Mouse (Mus musculus) hindbrain, embryonic 14.5 days (tissue): ENCODE data around the gene Tmem41a. TPM values are rescaled to one million over a fixed set of nuclear protein-coding genes. Genes with fewer than 3 reads are reported as not detected.
A peak's percentile ranks its signal among the peaks of the same experiment; 100 is the strongest.
"Not testable (repeated sequence)": the region's sequence is repeated elsewhere in the genome, so short reads cannot be mapped to it uniquely, and the experiment has no call there.

Experiments
- ATAC-seq: fragments of 200-750 bp; cut with Nextera tagmentation; 2 replicates; pipeline ENCODE4 v1.8.0; 2017; ENCODE audit warnings: moderate number of reproducible peaks, mild to moderate bottlenecking, moderate TSS enrichment, moderate library complexity; ENCODE audit not compliant: low FRiP score
- DNase-seq: peaks from one replicate; pipeline ENCODE4 v3.0.0-alpha.2; 2015; ENCODE audit warnings: low spot score
- H3K27ac ChIP-seq: fragments of 300-500 bp; sonication (generic); 2 replicates; pipeline ENCODE4 v1.5.1; 2014; ENCODE audit warnings: mild to moderate bottlenecking, moderate library complexity
- H3K27me3 ChIP-seq: fragments of 300-500 bp; sonication (generic); 2 replicates; pipeline ENCODE4 v1.6.1; 2014; ENCODE audit warnings: mild to moderate bottlenecking, low read length, mixed read lengths; ENCODE audit not compliant: control insufficient read depth, insufficient read depth
- H3K36me3 ChIP-seq: fragments of 300-500 bp; sonication (generic); replicated peaks from 2 replicates; pipeline ENCODE4 v1.6.1; 2014; ENCODE audit not compliant: control insufficient read depth, insufficient read depth
- H3K4me1 ChIP-seq: fragments of 300-500 bp; sonication (generic); replicated peaks from 2 replicates; pipeline ENCODE4 v1.6.1; 2014; ENCODE audit warnings: antibody characterized with exemption, low read length, mixed read lengths; ENCODE audit not compliant: control insufficient read depth, insufficient read depth
- H3K4me2 ChIP-seq: fragments of 300-500 bp; sonication (generic); replicated peaks from 2 replicates; pipeline ENCODE4 v1.6.1; 2014; ENCODE audit warnings: mild to moderate bottlenecking, moderate library complexity
- H3K4me3 ChIP-seq: fragments of 300-500 bp; sonication (generic); replicated peaks from 2 replicates; pipeline ENCODE4 v1.5.1; 2014; ENCODE audit warnings: mild to moderate bottlenecking, low read length
- H3K9ac ChIP-seq: fragments of 300-500 bp; sonication (generic); 2 replicates; pipeline ENCODE4 v1.6.1; 2014
- H3K9me3 ChIP-seq: fragments of 300-500 bp; sonication (generic); 2 replicates; pipeline ENCODE4 v1.6.1; 2016; ENCODE audit warnings: low read length; ENCODE audit not compliant: control insufficient read depth
- WGBS: fragments of 180-500 bp; shearing (Covaris S2); extraction: QIAGEN DNeasy Blood & Tissue Kit; methylation state at CpG from one replicate; pipeline ENCODE4 v1.1.7; 2014; 5-methylcytosine and 5-hydroxymethylcytosine counted together
- polyA plus RNA-seq: library from polyadenylated mRNA; unstranded; fragments of >200 nt; fragmentation: Nextera tagmentation; extraction: Ambion mirVana; gene quantifications from 2 replicates; pipeline ENCODE4 v1.2.1, GENCODE M21; 2014

The Tmem41a gene
- 50.5 and 52.1 TPM in 2 replicates for polyA plus RNA-seq

GRCm38 (mm10) chr16:21946761-21947715, at the start of gene Tmem41a:
Tmem41a (minus strand) TSS chr16:21947552.
- no peaks in the 10 kb centered on the region for H3K36me3 ChIP-seq
- peak within 1 kb of the TSS; percentile 64 for H3K4me3 ChIP-seq
- H3K9ac ChIP-seq: peak within 1 kb of the TSS; percentile 71
- peak within 1 kb of the TSS; percentile 77 for H3K4me2 ChIP-seq
- H3K9me3 ChIP-seq: no peaks in the 10 kb centered on the region
- no peaks in the 10 kb centered on the region for H3K27me3 ChIP-seq
- WGBS: under 1% methylated on average over 56 of the region's 63 CpGs
- H3K27ac ChIP-seq: peak within 1 kb of the TSS; percentile 55
- peak; percentile 98 for ATAC-seq
- H3K4me1 ChIP-seq: peaks cover 11% of the 10 kb centered on the region; the same call in 1 of the 2 replicates
- peak; percentile 87 for DNase-seq

- Histone ChIP-seq H3K4me3 (no peak overlapping the region), H3K27me3 (no peaks in the 10 kb centered on the region), H3K4me1 (no peaks in the 10 kb centered on the region; the same call in 1 of the 2 replicates), H3K36me3 (no peaks in the 10 kb centered on the region), H3K27ac (no peak overlapping the region), H3K9ac (no peak overlapping the region), H3K9me3 (no peaks in the 10 kb centered on the region), H3K4me2 (no peak overlapping the region)
- 68% methylated on average over 4 of the region's 4 CpGs for WGBS
- ATAC-seq (no peak), DNase-seq (no peak)
Observed at GRCm38 (mm10) chr16:21996402-21996801, 49.0 kb upstream of the Tmem41a start.

DNA sequence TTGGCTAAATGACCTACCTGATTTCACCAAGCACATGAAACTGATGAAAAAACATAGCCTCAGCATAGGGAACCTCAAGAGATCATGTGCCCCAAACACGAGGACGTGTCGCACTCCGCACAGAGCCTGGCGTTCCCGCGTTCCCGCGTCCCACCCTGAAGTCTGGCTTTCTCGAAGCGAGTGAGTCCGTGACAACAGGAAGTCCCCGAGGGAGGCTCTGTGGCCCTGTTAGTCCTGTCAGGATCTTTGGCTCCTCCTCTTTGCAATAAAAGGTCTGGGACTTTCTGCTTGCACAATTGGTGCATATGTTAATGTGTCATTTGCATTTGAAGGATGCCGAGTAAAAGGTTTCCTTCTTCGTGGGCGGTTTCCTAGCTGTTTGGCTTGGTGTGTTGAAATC, 48.0 kb upstream of the Tmem41a start, which contains the start of gene Liph:
Liph (minus strand) TSS at position 360 of the 400 bp plus-strand sequence.
- DNase-seq (no peak), ATAC-seq (no peak; the same call in 1 of the 2 replicates)
- no peaks in the 10 kb centered on the region; the same call in 1 of the 2 replicates for H3K4me1 ChIP-seq
- WGBS: 5% methylated on average over 16 of the region's 16 CpGs
- no peaks in the 10 kb centered on the region for H3K36me3 ChIP-seq
- peak within 1 kb of the TSS; percentile 51 for H3K9ac ChIP-seq
- H3K27ac ChIP-seq: no peak within 1 kb of the TSS
- H3K4me3 ChIP-seq: peak within 1 kb of the TSS; percentile 21
- no peaks in the 10 kb centered on the region for H3K27me3 ChIP-seq
- no peaks in the 10 kb centered on the region for H3K9me3 ChIP-seq
- H3K4me2 ChIP-seq: peak within 1 kb of the TSS; percentile 57

DNA sequence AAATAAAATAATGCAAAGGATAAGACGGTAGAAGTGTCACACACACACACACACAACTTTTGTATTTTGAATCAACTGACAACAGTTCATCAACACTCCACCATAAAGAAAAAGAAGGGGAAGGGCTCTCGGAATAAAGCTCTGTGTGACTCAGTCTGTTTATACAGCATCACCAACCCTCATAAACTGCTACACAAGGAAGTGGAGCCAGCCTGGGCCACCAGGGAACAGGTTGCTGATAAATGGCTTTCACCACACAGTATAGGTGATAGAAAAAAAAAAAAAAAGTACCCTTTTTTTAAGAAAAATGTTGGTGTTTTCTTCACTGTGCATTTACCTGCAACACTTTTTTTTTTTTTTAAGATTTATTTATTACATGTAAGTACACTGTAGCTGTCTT, 44.4 kb upstream of the Tmem41a start:
- ATAC-seq: no peak
- H3K9ac ChIP-seq: no peak overlapping the region
- no peaks in the 10 kb centered on the region for H3K36me3 ChIP-seq
- no peaks in the 10 kb centered on the region for H3K27me3 ChIP-seq
- no peak overlapping the region for H3K4me3 ChIP-seq
- no peak overlapping the region for H3K27ac ChIP-seq
- 96% methylated on average over 2 of the region's 2 CpGs for WGBS
- H3K4me2 ChIP-seq: no peak overlapping the region
- no peak for DNase-seq
- H3K4me1 ChIP-seq: no peaks in the 10 kb centered on the region; the same call in 1 of the 2 replicates
- H3K9me3 ChIP-seq: no peaks in the 10 kb centered on the region

DNA sequence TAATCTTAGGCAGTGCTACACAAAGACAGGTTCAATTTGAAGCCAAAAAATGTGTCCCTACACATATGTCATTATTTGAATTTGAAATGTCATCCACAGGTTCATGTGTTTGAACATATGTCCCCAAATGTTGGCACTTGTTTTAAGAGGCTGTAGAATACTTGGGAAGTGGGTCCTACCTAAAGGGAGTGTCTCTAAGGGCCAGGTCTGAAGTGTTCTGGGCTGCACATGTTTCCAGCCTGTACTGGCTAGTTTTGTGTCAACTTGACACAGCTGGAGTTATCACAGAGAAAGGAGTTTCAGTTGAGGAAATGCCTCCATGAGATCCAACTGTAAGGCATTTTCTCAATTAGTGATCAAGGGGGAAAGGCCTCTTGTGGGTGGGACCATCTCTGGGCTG, 43.5 kb upstream of the Tmem41a start:
- not testable (repeated sequence) for H3K27ac ChIP-seq, H3K36me3 ChIP-seq

DNA sequence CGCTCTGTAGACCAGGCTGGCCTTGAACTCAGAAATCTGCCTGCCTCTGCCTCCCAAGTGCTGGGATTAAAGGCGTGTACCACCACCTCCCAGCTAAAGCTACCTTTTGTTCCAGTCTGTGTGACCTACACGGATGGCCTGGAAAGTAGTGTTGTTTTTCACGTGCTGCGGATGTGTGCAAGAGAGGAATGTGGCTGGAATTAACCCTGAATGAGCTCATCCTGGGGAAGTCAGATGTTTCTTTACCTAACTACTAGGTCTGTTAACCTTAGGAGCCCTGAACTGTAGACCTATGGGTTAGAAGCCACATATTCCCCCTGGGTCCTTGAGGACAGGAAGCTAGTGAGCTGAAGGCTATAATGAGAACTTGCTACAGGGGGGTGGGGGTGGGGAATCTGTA, 40.6 kb upstream of the Tmem41a start:
- 78% methylated on average over 5 of the region's 5 CpGs for WGBS
- Histone ChIP-seq H3K4me3 (no peak overlapping the region), H3K4me2 (no peak overlapping the region), H3K9me3 (no peaks in the 10 kb centered on the region), H3K27me3 (no peaks in the 10 kb centered on the region), H3K9ac (no peak overlapping the region), H3K27ac (no peak overlapping the region), H3K36me3 (no peaks in the 10 kb centered on the region), H3K4me1 (no peaks in the 10 kb centered on the region)
- DNase-seq (no peak), ATAC-seq (no peak)

More for the DNA sequence above, 43.5 kb upstream of the Tmem41a start:
- H3K27me3 ChIP-seq, ATAC-seq, DNase-seq, H3K4me2 ChIP-seq, H3K9ac ChIP-seq, H3K9me3 ChIP-seq, H3K4me3 ChIP-seq, H3K4me1 ChIP-seq: not testable (repeated sequence)

DNA sequence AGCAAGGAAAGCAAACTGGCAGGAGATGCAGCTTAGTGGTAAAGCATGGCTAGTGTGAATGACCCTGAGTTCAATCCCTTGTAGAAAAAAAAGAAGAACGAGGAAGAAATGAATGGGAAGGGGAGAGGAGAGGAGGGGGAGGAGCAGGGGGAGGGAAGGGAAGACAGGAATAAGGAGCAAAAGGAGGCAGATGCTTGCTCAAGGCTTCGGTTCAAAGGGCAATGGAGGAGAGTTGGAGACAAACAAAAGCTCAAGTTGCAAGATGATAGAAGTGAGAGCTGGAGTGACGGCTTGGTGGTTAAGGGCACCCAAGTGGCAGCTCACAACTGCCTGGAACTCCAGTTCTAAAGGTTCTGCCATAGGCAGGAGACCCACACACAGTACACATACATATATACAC, 38.8 kb upstream of the Tmem41a start:
- ATAC-seq (no peak), DNase-seq (no peak)
- Histone ChIP-seq H3K4me2 (no peak overlapping the region), H3K36me3 (no peaks in the 10 kb centered on the region), H3K4me1 (no peaks in the 10 kb centered on the region), H3K4me3 (no peak overlapping the region), H3K9me3 (no peaks in the 10 kb centered on the region), H3K27me3 (no peaks in the 10 kb centered on the region), H3K27ac (no peak overlapping the region), H3K9ac (no peak overlapping the region)
- 44% methylated on average over 3 of the region's 3 CpGs for whole genome bisulfite sequencing

DNA sequence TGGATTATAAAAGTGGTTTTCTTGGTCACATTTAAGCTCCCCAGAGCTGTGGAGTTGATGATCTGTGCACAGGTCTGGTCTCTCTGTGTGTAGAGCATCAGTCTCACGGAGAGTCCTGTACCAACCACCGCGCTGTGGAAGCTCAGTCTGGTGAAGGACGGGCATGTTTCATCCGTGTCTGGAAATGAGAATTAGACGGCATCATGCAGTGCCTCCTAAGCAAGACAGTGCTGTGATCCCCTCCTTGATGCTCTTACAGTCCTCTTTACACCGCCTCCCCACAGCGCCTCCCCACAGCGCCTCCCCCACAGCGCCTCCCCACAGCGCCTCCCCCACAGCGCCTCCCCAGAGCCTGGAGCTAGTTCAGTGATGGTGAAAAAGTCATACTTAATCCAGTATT, 36.7 kb upstream of the Tmem41a start:
- no peak overlapping the region for H3K9ac ChIP-seq
- DNase-seq (no peak), ATAC-seq (no peak)
- no peaks in the 10 kb centered on the region for H3K27me3 ChIP-seq
- H3K36me3 ChIP-seq: no peaks in the 10 kb centered on the region
- WGBS: 91% methylated on average over 12 of the region's 12 CpGs
- H3K4me2 ChIP-seq: no peak overlapping the region
- no peaks in the 10 kb centered on the region for H3K9me3 ChIP-seq
- no peak overlapping the region for H3K27ac ChIP-seq
- no peaks in the 10 kb centered on the region for H3K4me1 ChIP-seq
- no peak overlapping the region for H3K4me3 ChIP-seq

DNA sequence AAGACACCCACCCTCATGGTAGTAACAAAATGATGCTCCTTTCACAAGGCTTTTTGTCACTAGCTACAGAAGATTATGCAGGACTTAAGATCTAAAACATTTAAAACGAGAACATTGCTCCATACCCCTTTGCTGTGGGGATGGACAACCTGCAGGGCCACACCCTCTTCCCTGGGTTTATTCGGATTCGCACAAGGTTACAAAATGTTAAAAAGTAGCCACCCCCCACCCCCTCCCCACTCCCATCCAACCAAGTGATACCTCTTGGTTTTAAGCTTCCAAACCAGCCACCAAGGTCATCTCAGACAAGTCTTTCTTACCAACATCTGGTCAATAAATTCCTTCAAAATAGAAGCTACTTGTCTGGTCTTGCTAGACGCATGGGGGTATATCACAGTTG, 36.2 kb upstream of the Tmem41a start:
- 88% methylated on average over 4 of the region's 4 CpGs for WGBS
- no peak overlapping the region for H3K27ac ChIP-seq
- no peak for DNase-seq

More for the DNA sequence above, 36.2 kb upstream of the Tmem41a start:
- Histone ChIP-seq H3K27me3 (no peaks in the 10 kb centered on the region), H3K4me2 (no peak overlapping the region), H3K36me3 (no peaks in the 10 kb centered on the region), H3K4me3 (no peak overlapping the region), H3K9me3 (no peaks in the 10 kb centered on the region), H3K9ac (no peak overlapping the region), H3K4me1 (no peaks in the 10 kb centered on the region)
- ATAC-seq: no peak
